Mouse (Mus musculus): ENCODE measurements around the gene Inhbe.

GRCm38 (mm10) chr10:127377700-127378099, 23.5 kb upstream of the Inhbe start:
- TF ChIP-seq CHD2 (IDR thresholded peaks at IDR 0.05; ENCODE audit: low read depth, low read length): no peak
- no peak for TF ChIP-seq ZNF384 (IDR thresholded peaks at IDR 0.05; ENCODE audit: low read depth, low read length)
- no peak for TF ChIP-seq MAFK (IDR thresholded peaks at IDR 0.05; ENCODE audit: insufficient read depth, low read depth, low read length)
- no peak for TF ChIP-seq ZC3H11A (IDR thresholded peaks at IDR 0.05; ENCODE audit: borderline replicate concordance, low read depth, low read length)
